Mouse (Mus musculus): ENCODE results near the gene Fam216a. TPM values are rescaled to one million over a fixed set of nuclear protein-coding genes. Genes with fewer than 3 reads are reported as not detected.

The Fam216a gene
- polyA plus RNA-seq, 1 experiment from 2014 or later: 107 TPM

DNA sequence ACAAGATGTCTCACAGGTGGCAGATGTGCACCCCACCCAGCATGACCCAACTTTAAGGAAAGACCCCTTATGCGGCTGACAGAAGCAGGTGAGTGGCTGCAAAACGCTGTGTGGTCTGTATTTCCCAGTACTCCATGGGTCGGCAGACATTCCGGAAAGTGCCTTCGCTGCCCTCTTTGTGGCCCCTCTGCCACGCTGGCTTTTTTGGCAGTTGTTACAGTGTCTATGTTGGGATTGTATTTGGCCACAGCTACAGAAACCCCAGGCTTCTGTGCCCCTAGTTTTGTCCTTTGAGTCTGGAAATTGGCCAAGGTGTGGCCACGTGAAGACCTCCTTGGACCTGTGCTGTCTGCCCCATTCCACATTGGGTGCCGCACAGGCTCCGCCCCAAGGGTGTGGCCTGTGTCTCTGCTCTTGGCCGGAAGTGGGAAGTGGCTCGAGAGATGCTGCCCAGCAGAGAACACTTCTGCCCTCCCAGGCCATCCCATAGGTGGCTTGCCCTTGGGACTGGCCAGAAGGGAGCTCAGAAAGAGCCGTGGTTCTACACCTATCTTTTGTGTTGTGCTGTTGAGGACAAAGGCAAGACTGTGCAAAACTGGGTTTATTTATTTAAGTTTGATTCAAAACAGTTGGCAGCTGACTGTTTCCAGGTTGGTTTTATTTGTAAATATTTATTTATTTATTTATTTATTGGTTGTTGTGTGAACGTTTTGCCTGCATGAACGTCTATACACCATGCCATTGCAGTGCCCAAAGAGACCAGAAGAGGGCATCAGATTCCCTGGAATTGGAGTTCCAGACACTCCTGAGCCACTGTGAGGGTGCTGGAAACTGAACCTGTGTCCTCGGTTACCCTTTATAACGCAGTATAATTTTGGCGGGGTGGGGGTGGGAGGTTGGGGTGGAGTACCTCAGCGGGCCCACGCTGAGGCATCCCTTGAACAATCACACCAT lies 37.8 kb upstream of the Fam216a start:
- Histone ChIP-seq H3K9ac (replicated peaks; ENCODE audit: low read length) (no peak overlapping the region), H3K9me3 (replicated peaks; ENCODE audit: control insufficient read depth, low read length) (no peaks in the 10 kb centered on the region), H3K27me3 (ENCODE audit: control insufficient read depth, insufficient read depth, low read length) (no peaks in the 10 kb centered on the region), H3K4me2 (ENCODE audit: low read depth, low read length) (no peak overlapping the region), H3K4me1 (ENCODE audit: control insufficient read depth, insufficient read depth, low read length) (no peaks in the 10 kb centered on the region), H3K36me3 (replicated peaks; ENCODE audit: control insufficient read depth, insufficient read depth, low read depth, low read length) (peaks cover 10% of the 10 kb centered on the region), H3K4me3 (ENCODE audit: low read depth, low read length) (no peak overlapping the region), H3K27ac (replicated peaks; ENCODE audit: low read depth, low read length) (no peak overlapping the region)
- ATAC-seq (replicated peaks; ENCODE audit: insufficient number of reproducible peaks, low FRiP score, low TSS enrichment, low read depth) (0 out of 2 replicates have a peak, but pooled peaks have one; percentile 39), DNase-seq (ENCODE audit: low spot score) (no peak)
- WGBS: 85% methylated on average over 19 of the region's 19 CpGs

DNA sequence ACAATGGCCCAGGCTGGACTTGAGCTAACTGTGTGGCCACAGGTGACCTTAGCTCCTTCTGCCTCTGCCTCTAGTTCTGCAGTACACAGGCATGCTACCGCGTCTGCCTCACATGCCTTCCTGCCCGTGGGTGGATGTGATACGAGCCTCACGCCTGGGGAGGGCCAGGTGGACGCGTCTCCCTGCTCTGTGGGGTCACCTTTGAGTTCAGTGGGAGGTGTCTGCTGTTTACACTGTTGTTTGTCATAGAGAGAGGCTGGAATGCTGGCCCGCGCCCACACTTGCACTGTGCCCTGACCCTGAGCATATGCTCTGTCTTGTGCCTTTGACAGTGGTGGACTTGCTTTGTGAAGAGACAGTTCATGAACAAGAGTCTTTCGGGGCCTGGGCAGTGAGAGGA lies 33.4 kb upstream of the Fam216a start:
- Histone ChIP-seq H3K36me3 (replicated peaks; ENCODE audit: control insufficient read depth, insufficient read depth, low read depth, low read length) (peaks cover 14% of the 10 kb centered on the region), H3K4me3 (ENCODE audit: low read depth, low read length) (no peak overlapping the region), H3K4me2 (ENCODE audit: low read depth, low read length) (no peak overlapping the region), H3K9me3 (replicated peaks; ENCODE audit: control insufficient read depth, low read length) (no peaks in the 10 kb centered on the region), H3K9ac (replicated peaks; ENCODE audit: low read length) (no peak overlapping the region), H3K27ac (replicated peaks; ENCODE audit: low read depth, low read length) (no peak overlapping the region), H3K4me1 (ENCODE audit: control insufficient read depth, insufficient read depth, low read length) (no peaks in the 10 kb centered on the region), H3K27me3 (ENCODE audit: control insufficient read depth, insufficient read depth, low read length) (no peaks in the 10 kb centered on the region)
- ATAC-seq (replicated peaks; ENCODE audit: insufficient number of reproducible peaks, low FRiP score, low TSS enrichment, low read depth) (no peak), DNase-seq (ENCODE audit: low spot score) (no peak)
- 92% methylated on average over 10 of the region's 10 CpGs for WGBS

DNA sequence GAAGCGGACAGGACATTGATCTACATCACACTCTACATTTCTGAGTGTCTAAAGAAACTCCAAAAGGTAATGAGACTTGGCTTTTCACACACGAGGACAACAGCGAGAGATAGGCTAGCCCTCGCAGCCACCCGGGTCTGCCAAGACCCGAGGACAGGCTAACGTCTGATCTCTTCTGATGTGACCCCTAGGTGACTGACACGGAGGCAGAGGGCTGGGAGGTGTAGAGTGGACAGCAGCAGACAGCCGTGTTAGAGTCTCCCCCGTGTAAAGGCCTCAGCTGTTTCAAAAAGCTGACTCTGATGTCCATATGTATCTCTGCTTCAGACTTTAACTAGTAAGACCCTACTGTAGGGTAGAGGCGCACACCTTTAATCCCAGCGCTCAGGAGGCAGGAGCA lies 31.2 kb upstream of the Fam216a start:
- 94% methylated on average over 12 of the region's 12 CpGs for WGBS
- Histone ChIP-seq H3K4me3 (ENCODE audit: low read depth, low read length) (no peak overlapping the region), H3K4me2 (ENCODE audit: low read depth, low read length) (no peak overlapping the region), H3K4me1 (ENCODE audit: control insufficient read depth, insufficient read depth, low read length) (no peaks in the 10 kb centered on the region), H3K27ac (replicated peaks; ENCODE audit: low read depth, low read length) (no peak overlapping the region), H3K9me3 (replicated peaks; ENCODE audit: control insufficient read depth, low read length) (no peaks in the 10 kb centered on the region), H3K27me3 (ENCODE audit: control insufficient read depth, insufficient read depth, low read length) (no peaks in the 10 kb centered on the region), H3K9ac (replicated peaks; ENCODE audit: low read length) (no peak overlapping the region), H3K36me3 (replicated peaks; ENCODE audit: control insufficient read depth, insufficient read depth, low read depth, low read length) (peaks cover 14% of the 10 kb centered on the region)
- no peak for DNase-seq (ENCODE audit: low spot score)
- no peak for ATAC-seq (replicated peaks; ENCODE audit: insufficient number of reproducible peaks, low FRiP score, low TSS enrichment, low read depth)

DNA sequence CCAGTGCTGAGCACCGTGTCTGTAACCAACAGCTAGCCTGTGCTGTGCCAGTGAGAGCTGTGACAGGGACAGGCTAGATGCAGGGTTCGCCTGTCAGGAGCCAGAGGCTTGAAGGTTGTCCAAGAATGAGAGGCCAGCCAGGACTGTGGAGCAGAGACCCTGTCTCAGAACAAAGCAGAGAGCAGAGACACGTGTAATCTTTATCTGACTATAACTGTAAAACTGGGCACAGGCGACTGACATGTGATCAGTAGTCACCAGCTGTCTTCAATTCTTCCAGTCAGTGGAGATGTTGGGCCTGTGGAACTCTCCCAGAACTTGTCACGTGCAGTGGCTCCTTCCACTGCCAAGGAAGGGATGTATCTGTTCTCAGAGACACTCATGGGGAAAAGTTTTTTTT lies 30.6 kb upstream of the Fam216a start:
- Histone ChIP-seq H3K27me3 (ENCODE audit: control insufficient read depth, insufficient read depth, low read length) (no peaks in the 10 kb centered on the region), H3K4me2 (ENCODE audit: low read depth, low read length) (no peak overlapping the region), H3K36me3 (replicated peaks; ENCODE audit: control insufficient read depth, insufficient read depth, low read depth, low read length) (peaks cover 14% of the 10 kb centered on the region), H3K9ac (replicated peaks; ENCODE audit: low read length) (no peak overlapping the region), H3K4me3 (ENCODE audit: low read depth, low read length) (no peak overlapping the region), H3K4me1 (ENCODE audit: control insufficient read depth, insufficient read depth, low read length) (no peaks in the 10 kb centered on the region), H3K9me3 (replicated peaks; ENCODE audit: control insufficient read depth, low read length) (no peaks in the 10 kb centered on the region), H3K27ac (replicated peaks; ENCODE audit: low read depth, low read length) (no peak overlapping the region)
- ATAC-seq (replicated peaks; ENCODE audit: insufficient number of reproducible peaks, low FRiP score, low TSS enrichment, low read depth) (no peak), DNase-seq (ENCODE audit: low spot score) (no peak)
- WGBS: 91% methylated on average over 5 of the region's 5 CpGs

DNA sequence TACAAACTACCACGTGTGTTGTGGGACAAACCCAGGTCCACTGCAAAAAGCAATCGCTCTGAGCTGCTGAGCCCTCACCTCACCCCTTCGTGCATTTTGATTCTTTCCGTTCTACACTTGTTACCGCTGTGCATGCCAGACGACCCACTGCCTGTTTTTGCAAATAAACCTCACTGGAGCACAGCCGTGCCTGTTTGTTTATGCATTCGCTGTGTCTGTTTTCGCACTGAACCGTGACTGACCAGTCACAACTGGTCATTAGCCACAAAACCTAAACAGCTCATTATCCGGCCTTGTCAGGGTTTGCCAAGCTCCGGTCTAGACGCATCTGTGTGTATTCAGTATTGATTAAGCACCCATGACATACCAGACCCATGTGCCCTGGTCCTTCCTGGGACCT lies 30.0 kb upstream of the Fam216a start:
- Histone ChIP-seq H3K9ac (replicated peaks; ENCODE audit: low read length) (no peak overlapping the region), H3K27me3 (ENCODE audit: control insufficient read depth, insufficient read depth, low read length) (no peaks in the 10 kb centered on the region)

DNA sequence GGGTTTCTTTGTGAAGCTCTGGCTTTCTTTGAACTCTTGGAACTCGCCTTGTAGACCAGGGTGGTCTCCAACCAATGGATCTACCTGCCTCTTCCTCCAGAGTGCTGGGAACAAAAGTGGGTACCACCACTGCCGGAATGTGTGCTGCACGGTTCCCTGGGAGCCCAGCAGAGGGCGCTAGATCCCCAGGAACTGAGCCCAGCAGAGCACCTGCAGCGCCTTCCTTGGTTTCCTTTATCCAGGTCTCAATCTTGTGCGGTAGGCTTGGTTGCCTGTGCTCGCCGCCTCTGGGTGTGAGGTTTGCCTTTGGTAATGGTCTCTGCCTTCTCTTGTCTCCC lies 29.1 kb upstream of the Fam216a start:
- no peak overlapping the region for H3K4me3 ChIP-seq (ENCODE audit: low read depth, low read length)
- no peak overlapping the region for H3K9ac ChIP-seq (replicated peaks; ENCODE audit: low read length)
- H3K27me3 ChIP-seq (ENCODE audit: control insufficient read depth, insufficient read depth, low read length): no peaks in the 10 kb centered on the region
- H3K4me2 ChIP-seq (ENCODE audit: low read depth, low read length): no peak overlapping the region
- peaks cover 9% of the 10 kb centered on the region for H3K36me3 ChIP-seq (replicated peaks; ENCODE audit: control insufficient read depth, insufficient read depth, low read depth, low read length)
- ATAC-seq (replicated peaks; ENCODE audit: insufficient number of reproducible peaks, low FRiP score, low TSS enrichment, low read depth) (no peak), DNase-seq (ENCODE audit: low spot score) (peak; percentile 69)
- no peak overlapping the region for H3K27ac ChIP-seq (replicated peaks; ENCODE audit: low read depth, low read length)
- H3K9me3 ChIP-seq (replicated peaks; ENCODE audit: control insufficient read depth, low read length): no peaks in the 10 kb centered on the region
- no peaks in the 10 kb centered on the region for H3K4me1 ChIP-seq (ENCODE audit: control insufficient read depth, insufficient read depth, low read length)
- 22% methylated on average over 8 of the region's 8 CpGs for WGBS

More for the DNA sequence above, 30.0 kb upstream of the Fam216a start:
- no peak for ATAC-seq (replicated peaks; ENCODE audit: insufficient number of reproducible peaks, low FRiP score, low TSS enrichment, low read depth)
- Histone ChIP-seq H3K9me3 (replicated peaks; ENCODE audit: control insufficient read depth, low read length) (no peaks in the 10 kb centered on the region), H3K36me3 (replicated peaks; ENCODE audit: control insufficient read depth, insufficient read depth, low read depth, low read length) (peaks cover 14% of the 10 kb centered on the region), H3K4me1 (ENCODE audit: control insufficient read depth, insufficient read depth, low read length) (no peaks in the 10 kb centered on the region), H3K4me2 (ENCODE audit: low read depth, low read length) (no peak overlapping the region), H3K4me3 (ENCODE audit: low read depth, low read length) (no peak overlapping the region), H3K27ac (replicated peaks; ENCODE audit: low read depth, low read length) (no peak overlapping the region)
- WGBS: 87% methylated on average over 13 of the region's 13 CpGs
- no peak for DNase-seq (ENCODE audit: low spot score)

DNA sequence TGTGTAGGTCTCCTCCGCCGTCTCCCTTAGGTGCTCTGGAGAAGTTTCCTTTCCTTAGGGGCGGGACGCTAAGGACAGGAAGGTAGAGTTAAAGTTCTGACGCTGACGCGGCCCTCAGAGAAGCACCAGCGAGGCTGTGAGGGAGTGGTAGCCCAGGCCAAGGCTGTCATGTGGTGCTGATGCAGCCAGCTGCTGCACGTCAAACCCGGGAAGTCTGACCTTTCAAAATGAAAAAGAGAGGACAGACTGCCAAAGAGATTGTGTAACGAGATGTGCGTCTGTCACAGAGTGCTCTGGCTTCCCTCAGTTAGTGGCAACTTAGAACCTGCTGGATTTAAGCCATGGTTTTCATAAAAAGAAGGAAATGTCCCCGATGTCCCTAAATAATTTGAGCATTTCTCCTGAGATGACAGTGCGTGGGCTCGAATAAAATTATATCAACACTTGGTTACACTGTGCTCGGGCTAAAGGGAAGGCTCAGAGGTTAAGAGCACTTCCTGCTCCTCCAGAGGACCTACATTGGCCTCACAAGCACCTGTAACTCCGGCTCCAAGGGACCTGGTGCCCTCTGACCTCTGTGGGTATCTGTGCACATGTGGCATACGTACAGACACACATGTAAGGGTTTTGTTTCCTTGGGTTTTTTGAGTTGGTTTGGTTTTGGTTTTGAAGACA lies 28.6 kb upstream of the Fam216a start:
- 85% methylated on average over 18 of the region's 18 CpGs for WGBS
- H3K4me3 ChIP-seq (ENCODE audit: low read depth, low read length): no peak overlapping the region
- ATAC-seq (replicated peaks; ENCODE audit: insufficient number of reproducible peaks, low FRiP score, low TSS enrichment, low read depth) (no peak), DNase-seq (ENCODE audit: low spot score) (no peak)
- H3K4me2 ChIP-seq (ENCODE audit: low read depth, low read length): no peak overlapping the region
- H3K9ac ChIP-seq (replicated peaks; ENCODE audit: low read length): no peak overlapping the region
- no peaks in the 10 kb centered on the region for H3K4me1 ChIP-seq (ENCODE audit: control insufficient read depth, insufficient read depth, low read length)
- H3K9me3 ChIP-seq (replicated peaks; ENCODE audit: control insufficient read depth, low read length): no peaks in the 10 kb centered on the region
- H3K27ac ChIP-seq (replicated peaks; ENCODE audit: low read depth, low read length): no peak overlapping the region
- peaks cover 8% of the 10 kb centered on the region for H3K36me3 ChIP-seq (replicated peaks; ENCODE audit: control insufficient read depth, insufficient read depth, low read depth, low read length)
- H3K27me3 ChIP-seq (ENCODE audit: control insufficient read depth, insufficient read depth, low read length): no peaks in the 10 kb centered on the region

DNA sequence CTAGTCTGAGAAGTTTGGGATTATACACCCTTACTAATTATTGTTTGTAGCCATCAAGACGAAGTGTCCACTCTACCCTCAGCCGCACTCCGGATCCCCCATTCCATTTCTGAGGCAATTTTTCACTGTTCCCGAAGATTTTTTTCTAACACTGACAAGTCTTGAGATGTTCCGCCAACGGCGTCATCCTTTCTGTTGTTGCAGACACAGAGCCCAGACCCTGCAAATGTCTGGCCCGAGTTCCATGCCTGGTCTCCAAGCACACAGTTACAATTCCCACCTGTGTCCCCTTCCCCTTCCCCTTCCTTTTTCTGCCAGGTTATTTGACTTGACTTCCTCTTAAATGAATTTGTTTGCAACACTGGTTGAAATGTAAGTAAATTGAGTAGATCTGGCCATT lies 27.7 kb upstream of the Fam216a start:
- 90% methylated on average over 8 of the region's 8 CpGs for WGBS
- Histone ChIP-seq H3K4me3 (ENCODE audit: low read depth, low read length) (no peak overlapping the region), H3K27me3 (ENCODE audit: control insufficient read depth, insufficient read depth, low read length) (no peaks in the 10 kb centered on the region), H3K9ac (replicated peaks; ENCODE audit: low read length) (no peak overlapping the region), H3K4me2 (ENCODE audit: low read depth, low read length) (no peak overlapping the region), H3K27ac (replicated peaks; ENCODE audit: low read depth, low read length) (no peak overlapping the region), H3K4me1 (ENCODE audit: control insufficient read depth, insufficient read depth, low read length) (no peaks in the 10 kb centered on the region), H3K9me3 (replicated peaks; ENCODE audit: control insufficient read depth, low read length) (no peaks in the 10 kb centered on the region), H3K36me3 (replicated peaks; ENCODE audit: control insufficient read depth, insufficient read depth, low read depth, low read length) (peaks cover 8% of the 10 kb centered on the region)
- ATAC-seq (replicated peaks; ENCODE audit: insufficient number of reproducible peaks, low FRiP score, low TSS enrichment, low read depth): no peak
- DNase-seq (ENCODE audit: low spot score): no peak
